Mouse (Mus musculus) mouse trophoblast stem cell (cell line): ENCODE data around the gene Syde1.

ENCODE experiments used
- in situ Hi-C, 2 experiments: fragments of 300-500 bp; cut with MseI, MboI; formaldehyde crosslinking; loops; 2 replicates in 1 of 2; 3 replicates in 1 of 2; pipeline ENCODE4 v1.15.1; 2025

Gene Syde1

DNA sequence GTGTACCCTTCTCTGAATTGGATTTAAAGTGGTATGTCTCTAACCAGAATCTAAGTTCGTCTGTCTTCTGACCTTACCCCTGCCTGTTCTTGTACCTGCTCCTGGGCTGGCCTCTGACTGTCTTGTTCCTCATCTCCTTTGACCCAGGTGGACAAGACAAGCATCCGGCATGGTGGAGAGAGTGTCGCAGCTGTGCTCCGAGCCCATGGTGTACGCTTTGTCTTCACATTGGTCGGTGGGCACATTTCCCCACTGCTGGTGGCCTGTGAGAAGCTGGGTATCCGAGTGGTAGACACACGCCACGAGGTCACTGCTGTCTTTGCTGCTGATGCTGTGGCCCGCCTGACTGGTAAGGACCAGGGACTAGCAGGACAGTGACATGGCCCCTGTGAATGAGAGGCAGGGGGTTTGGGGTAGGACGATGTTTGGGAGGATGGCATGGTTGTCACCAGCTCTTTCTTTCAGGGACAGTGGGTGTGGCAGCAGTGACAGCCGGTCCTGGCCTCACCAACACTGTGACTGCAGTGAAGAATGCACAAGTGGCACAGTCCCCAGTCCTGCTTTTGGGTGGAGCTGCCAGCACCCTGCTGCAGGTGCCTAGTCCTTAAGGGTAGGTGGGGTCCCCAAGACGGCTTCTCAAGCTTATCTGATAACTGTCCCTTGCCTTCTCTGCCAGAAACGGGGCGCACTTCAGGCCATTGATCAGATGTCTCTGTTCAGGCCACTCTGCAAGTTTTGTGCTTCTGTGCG is 15.2 kb downstream of the Syde1 start:
- in situ Hi-C loops = no loop called here

DNA sequence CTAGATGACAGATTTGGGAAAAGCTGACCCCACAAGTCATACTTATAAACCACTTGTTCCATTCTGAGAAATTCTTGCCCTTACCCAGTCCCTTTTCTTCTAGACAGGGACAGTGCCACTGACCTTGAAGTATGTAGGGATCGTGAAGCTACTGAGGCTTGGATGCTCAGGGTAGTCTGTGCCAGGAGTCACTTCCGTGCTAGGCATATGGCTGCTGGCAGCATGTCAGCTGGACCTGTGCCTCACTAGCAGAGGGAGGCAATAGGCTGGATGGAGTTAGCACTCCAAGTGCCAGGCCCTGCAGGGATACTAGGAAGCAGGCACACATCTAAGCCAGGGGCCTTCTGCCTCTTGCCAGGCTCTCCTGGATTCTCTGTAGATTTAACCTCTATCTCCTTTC is 16.1 kb downstream of the Syde1 start:
- in situ Hi-C loops = no loop called here

DNA sequence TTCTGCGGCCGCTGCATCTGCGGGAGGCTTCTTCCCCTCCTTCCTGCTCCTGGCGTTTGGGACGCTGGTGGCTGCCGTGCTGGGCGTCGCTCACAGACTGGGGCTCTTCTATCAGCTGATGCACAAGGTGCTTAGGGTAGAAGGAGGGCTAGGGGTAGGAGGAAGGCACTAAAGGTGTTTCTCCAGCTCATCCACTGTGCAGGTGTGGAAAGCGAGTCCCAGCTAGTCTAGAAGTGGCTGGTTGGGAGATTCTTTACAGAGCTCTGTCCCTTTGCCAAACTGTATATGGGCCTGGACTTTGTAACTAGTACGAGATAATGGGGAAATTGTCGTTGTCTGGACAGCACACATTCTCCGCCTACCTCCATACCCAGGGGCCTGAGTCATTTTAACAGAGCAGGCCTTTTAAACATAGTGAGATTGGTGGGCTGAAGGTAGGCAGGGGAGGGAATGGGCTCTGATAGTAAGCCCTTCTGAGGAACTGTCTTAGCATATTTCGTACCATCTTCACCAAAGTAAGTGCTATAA is 16.6 kb downstream of the Syde1 start:
- in situ Hi-C loops = no loop called here

GRCm38 (mm10) chr10:78574250-78575104 is 17.3 kb downstream of the Syde1 start, which contains the start of gene Ilvbl:
Gene Ilvbl, plus strand, starts transcription at chr10:78574346.
- in situ Hi-C loops = no loop called here

GRCm38 (mm10) chr10:78573226-78573625 is 18.5 kb downstream of the Syde1 start:
- in situ Hi-C loops = no loop called here

DNA sequence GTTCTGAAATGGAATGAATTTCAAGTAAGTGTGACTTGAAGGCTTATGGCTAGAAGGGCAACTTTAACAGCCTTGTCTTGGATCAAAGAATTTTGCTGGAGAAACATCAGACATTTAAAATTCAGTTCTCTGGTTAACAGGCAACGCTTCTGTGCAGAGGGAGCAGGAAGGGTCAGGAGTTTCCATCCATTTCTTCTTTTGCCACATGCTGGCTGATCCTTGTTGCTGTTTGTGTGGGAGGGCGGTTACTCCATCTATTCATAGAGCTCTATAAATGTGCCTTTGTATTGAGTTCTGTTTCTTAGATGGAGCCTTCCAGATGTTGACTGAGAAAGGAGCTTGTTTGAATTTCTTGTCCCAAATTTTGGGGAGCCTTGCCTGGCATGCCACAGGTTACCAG is 20.9 kb downstream of the Syde1 start:
- in situ Hi-C loops = no loop called here

- in situ Hi-C loops = no loop called here
These were observed 21.3 kb downstream of the Syde1 start for GRCm38 (mm10) chr10:78570416-78570815.

DNA sequence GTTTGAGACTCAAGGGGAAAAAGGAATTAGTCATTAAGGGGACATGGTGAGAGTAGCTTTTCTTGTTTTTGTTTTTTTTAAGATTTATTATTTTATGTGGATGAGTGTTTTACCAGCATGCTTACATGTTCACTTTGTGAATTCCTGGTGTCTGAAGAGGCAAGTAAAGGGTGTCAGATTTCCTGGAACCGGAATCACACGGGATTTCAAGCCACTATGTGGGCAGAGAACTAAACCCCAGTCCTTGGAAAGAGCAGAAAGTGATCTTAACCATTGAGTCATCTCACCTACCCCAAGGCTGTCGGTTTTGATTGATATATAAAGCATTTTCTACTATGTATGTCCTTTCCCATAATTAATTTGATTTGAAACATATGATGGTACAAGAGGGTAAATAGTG is 22.1 kb downstream of the Syde1 start:
- in situ Hi-C loops = no loop called here

- in situ Hi-C loops = no loop called here
These were observed 22.6 kb downstream of the Syde1 start for GRCm38 (mm10) chr10:78569191-78569590.

- in situ Hi-C loops = no loop called here
These were observed 26.7 kb downstream of the Syde1 start for GRCm38 (mm10) chr10:78565070-78565469.

DNA sequence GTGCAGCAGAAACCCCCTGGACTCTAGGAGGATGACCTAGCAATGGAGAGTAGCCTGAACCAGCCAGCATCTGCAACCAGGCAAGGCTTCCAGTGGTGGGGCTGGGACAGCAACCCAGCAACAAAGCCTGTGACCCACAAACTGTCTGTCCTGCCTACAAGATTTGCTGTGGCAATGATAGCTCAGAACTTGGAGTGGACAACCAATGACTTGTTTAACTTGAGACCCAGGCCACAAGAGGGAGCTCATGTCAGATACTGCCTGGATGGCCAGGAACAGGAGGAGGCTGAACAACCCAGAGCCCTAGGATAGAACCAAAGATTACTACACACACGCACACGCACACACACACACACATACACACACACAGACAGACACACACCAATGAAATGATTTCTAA is 50.8 kb downstream of the Syde1 start:
- in situ Hi-C loops = loop anchor here in 1 of 2 experiments (25.0 kb wide), 1 partner anchor 196 kb away; no protein-coding TSS in a partner anchor
